Mouse (Mus musculus) cerebellum, adult 2 months (tissue): Measurements from ENCODE around the gene Fsip1.

ENCODE experiments used
- CTCF ChIP-seq: fragments of 200-500 bp; IDR thresholded peaks from 2 replicates; pipeline ENCODE4 v1.5.1; 2011; ENCODE audit warnings: low read depth, mild to moderate bottlenecking, control low read depth, low read length, moderate library complexity, borderline replicate concordance; ENCODE audit not compliant: insufficient read depth
- POLR2A ChIP-seq: fragments of 200-500 bp; IDR thresholded peaks from 2 replicates; pipeline ENCODE4 v1.6.1; 2011; ENCODE audit warnings: low read length, control low read depth, borderline replicate concordance; ENCODE audit not compliant: insufficient read depth

GRCm38 (mm10) chr2:118270213-118270612 is 13.4 kb upstream of the Fsip1 start:
- TF ChIP-seq POLR2A (no peak), CTCF (no peak)
